Mouse (Mus musculus) neural tube, embryonic 11.5 days (tissue): ENCODE data around the gene Tle6. TPM values are rescaled to one million over a fixed set of nuclear protein-coding genes. Genes with fewer than 3 reads are reported as not detected.
A peak's percentile ranks its signal among the peaks of the same experiment; 100 is the strongest.

ENCODE experiments used
- ATAC-seq: fragments of 200-750 bp; cut with Nextera tagmentation; 2 replicates; pipeline ENCODE4 v1.8.0; 2017; ENCODE audit warnings: moderate number of reproducible peaks, mild to moderate bottlenecking, moderate TSS enrichment, moderate library complexity; ENCODE audit not compliant: insufficient read depth, low FRiP score, low TSS enrichment
- DNase-seq: peaks from one replicate; pipeline ENCODE4 v3.0.0-alpha.2; 2015; ENCODE audit warnings: low spot score
- H3K27ac ChIP-seq: fragments of 300-500 bp; sonication (generic); 2 replicates; pipeline ENCODE4 v1.5.1; 2014; ENCODE audit warnings: low read depth, mild to moderate bottlenecking, low read length
- H3K27me3 ChIP-seq: fragments of 300-500 bp; sonication (generic); 2 replicates; pipeline ENCODE4 v1.6.1; 2014; ENCODE audit warnings: mild to moderate bottlenecking, low read length, mixed read lengths; ENCODE audit not compliant: control insufficient read depth, insufficient read depth
- H3K36me3 ChIP-seq: fragments of 300-500 bp; sonication (generic); 2 replicates; pipeline ENCODE4 v1.6.1; 2014; ENCODE audit warnings: mild to moderate bottlenecking, low read length, moderate library complexity, mixed read lengths; ENCODE audit not compliant: control insufficient read depth, insufficient read depth
- H3K4me1 ChIP-seq: fragments of 300-500 bp; sonication (generic); 2 replicates; pipeline ENCODE4 v1.6.1; 2014; ENCODE audit warnings: low read length, mixed read lengths; ENCODE audit not compliant: control insufficient read depth, insufficient read depth
- H3K4me2 ChIP-seq: fragments of 300-500 bp; sonication (generic); 2 replicates; pipeline ENCODE4 v1.6.1; 2014; ENCODE audit warnings: low read depth, mild to moderate bottlenecking, moderate library complexity
- H3K4me3 ChIP-seq: fragments of 300-500 bp; sonication (generic); 2 replicates; pipeline ENCODE4 v1.5.1; 2014; ENCODE audit warnings: low read depth, low read length
- H3K9ac ChIP-seq: fragments of 300-500 bp; sonication (generic); 2 replicates; pipeline ENCODE4 v1.6.1; 2014; ENCODE audit warnings: mild to moderate bottlenecking, low read length
- H3K9me3 ChIP-seq: fragments of 300-500 bp; sonication (generic); 2 replicates; pipeline ENCODE4 v1.6.1; 2016; ENCODE audit warnings: low read length; ENCODE audit not compliant: control insufficient read depth
- WGBS: fragments of 180-500 bp; shearing (Covaris S2); extraction: QIAGEN DNeasy Blood & Tissue Kit; methylation state at CpG from one replicate; pipeline ENCODE4 v1.1.7; 2014; 5-methylcytosine and 5-hydroxymethylcytosine counted together
- polyA plus RNA-seq: library from polyadenylated mRNA; unstranded; fragments of >200 nt; fragmentation: Nextera tagmentation; extraction: Ambion mirVana; gene quantifications from 2 replicates; pipeline ENCODE4 v1.2.1, GENCODE M21; 2014

Tle6 gene
- polyA plus RNA-seq, 1 experiment from 2014 or later: 6.4 TPM

DNA sequence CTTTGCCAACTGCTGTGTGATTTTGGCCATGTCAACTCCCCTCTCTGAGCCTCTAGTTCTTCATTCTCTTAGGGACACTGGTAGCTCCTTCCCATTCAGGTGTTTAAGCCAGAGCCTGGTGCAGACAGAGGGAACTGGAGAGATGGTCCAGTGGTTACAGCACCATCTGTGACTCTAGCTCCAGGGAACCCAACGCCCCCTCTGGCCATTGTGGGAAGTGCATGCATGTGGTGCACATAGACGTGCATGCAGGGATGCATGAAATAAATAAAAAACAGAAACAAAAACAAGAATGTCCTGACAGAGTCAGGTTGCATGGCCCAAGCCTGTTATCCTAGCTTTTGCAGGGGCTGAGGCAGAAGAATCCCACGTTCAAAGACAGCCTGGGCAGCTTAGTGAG is 44.6 kb downstream of the Tle6 start:
- 69% methylated on average over 3 of the region's 3 CpGs for WGBS
- no peaks in the 10 kb centered on the region for H3K9me3 ChIP-seq
- no peaks in the 10 kb centered on the region for H3K27me3 ChIP-seq
- H3K4me2 ChIP-seq: no peak overlapping the region
- DNase-seq (no peak), ATAC-seq (no peak)
- no peak overlapping the region for H3K27ac ChIP-seq
- H3K4me1 ChIP-seq: peaks cover 10% of the 10 kb centered on the region
- no peaks in the 10 kb centered on the region for H3K36me3 ChIP-seq
- no peak overlapping the region for H3K9ac ChIP-seq
- H3K4me3 ChIP-seq: no peak overlapping the region

DNA sequence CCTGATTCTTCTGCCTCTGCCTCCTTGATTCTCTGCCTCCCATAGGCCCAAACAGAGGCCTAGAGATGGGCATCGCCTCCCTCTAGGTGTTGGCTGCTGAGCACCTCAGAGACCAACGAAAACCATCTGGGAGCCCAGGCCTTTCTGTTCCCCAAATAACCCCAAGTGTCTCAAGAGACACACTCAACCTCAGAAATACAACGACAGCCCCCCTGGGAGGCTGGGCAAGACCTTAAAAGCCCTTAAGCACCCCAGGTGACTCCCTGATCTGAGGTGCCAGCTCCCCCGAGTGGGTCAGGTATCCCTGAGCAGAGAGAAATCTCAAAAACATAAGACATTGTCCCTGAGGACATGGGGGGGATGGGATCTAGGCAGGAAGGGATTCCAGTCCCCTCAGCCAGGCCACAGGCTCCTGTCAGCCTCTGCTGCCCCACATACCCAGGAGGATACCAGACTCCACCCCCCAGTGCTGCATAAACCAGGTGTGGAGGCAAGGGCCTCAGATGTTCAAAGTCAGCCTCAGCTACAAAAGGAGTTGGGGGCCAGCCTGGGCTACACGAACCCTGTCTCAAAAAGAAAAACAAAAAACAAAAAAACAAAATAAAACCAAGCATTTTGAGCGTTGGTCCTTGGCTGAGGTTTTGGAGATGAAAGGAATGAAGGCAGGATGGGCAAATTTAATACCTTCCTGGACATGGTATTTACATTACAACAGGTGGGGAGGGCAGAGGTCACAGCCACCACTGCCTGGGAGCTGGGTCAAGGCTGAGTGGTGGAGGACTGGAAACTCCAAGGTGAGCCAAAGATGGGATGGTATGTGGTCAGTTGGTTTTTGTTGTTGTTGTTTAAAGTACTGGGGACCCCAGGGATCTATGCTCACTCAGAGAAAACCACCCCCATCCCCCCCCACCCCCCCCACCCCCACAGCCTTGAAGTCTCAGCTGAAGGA is 46.8 kb downstream of the Tle6 start:
- Histone ChIP-seq H3K9me3 (no peaks in the 10 kb centered on the region), H3K4me1 (0 out of 2 replicates have a peak, but pooled peaks cover 1% of the 10 kb centered on the region), H3K27ac (no peak overlapping the region), H3K9ac (no peak overlapping the region), H3K36me3 (no peaks in the 10 kb centered on the region), H3K27me3 (no peaks in the 10 kb centered on the region), H3K4me2 (no peak overlapping the region), H3K4me3 (no peak overlapping the region)
- no peak for ATAC-seq
- DNase-seq: no peak
- 80% methylated on average over 6 of the region's 6 CpGs for WGBS

DNA sequence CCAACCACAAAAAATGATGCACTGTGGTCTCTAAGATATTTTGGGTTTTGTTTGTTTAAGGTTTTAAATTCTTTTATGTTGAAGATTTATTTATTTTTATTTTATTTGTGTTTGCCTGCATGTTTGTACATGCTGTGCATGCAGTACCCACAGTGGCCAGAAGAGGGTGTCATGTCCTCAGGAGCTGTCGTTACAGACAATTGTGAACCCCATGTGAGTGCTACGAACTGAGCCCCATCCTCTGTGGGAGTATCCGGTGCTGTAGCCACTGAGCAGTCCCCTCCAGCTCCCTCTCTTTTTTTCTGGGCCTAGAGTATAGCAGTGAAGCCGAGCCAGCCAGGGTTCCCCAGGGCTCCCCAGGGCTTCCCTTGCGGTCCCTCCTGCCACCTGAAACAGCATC is 47.6 kb downstream of the Tle6 start:
- no peak for DNase-seq
- Histone ChIP-seq H3K9ac (no peak overlapping the region), H3K9me3 (no peaks in the 10 kb centered on the region), H3K4me3 (no peak overlapping the region), H3K36me3 (no peaks in the 10 kb centered on the region), H3K27ac (no peak overlapping the region), H3K4me1 (no peaks in the 10 kb centered on the region), H3K27me3 (no peaks in the 10 kb centered on the region), H3K4me2 (no peak overlapping the region)
- ATAC-seq: no peak
- 88% methylated on average over 5 of the region's 5 CpGs for WGBS

DNA sequence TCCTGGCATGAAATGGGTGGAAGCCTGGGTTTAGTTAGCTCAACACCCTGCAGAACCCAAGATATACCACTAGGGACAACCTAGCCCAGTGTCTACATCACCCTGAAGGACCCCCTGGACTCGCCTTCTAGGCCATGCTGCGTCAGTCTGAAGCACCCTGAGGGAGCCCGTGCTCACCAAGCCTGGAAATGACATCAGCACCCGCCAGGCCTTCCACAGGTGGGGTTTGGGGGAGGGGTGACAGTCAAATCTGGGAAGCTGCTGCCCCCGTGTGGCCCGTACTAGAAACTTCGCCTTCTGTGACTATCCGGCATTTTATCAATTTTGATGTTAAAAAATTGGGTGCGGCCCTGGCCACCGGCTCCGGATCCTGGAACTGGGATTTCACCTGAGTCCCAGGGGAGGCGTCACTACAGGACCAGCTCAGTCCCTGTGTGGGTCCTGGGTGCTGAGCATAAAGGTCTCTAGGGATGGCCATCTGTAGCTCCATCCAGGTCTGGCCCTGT is 49.2 kb downstream of the Tle6 start:
- H3K4me1 ChIP-seq: no peaks in the 10 kb centered on the region
- H3K36me3 ChIP-seq: no peaks in the 10 kb centered on the region
- H3K27me3 ChIP-seq: no peaks in the 10 kb centered on the region
- H3K4me2 ChIP-seq: no peak overlapping the region
- WGBS: 9% methylated on average over 12 of the region's 12 CpGs
- no peak overlapping the region for H3K9ac ChIP-seq
- DNase-seq (peak; percentile 80), ATAC-seq (no peak)
- no peaks in the 10 kb centered on the region for H3K9me3 ChIP-seq
- H3K27ac ChIP-seq: no peak overlapping the region
- no peak overlapping the region for H3K4me3 ChIP-seq

DNA sequence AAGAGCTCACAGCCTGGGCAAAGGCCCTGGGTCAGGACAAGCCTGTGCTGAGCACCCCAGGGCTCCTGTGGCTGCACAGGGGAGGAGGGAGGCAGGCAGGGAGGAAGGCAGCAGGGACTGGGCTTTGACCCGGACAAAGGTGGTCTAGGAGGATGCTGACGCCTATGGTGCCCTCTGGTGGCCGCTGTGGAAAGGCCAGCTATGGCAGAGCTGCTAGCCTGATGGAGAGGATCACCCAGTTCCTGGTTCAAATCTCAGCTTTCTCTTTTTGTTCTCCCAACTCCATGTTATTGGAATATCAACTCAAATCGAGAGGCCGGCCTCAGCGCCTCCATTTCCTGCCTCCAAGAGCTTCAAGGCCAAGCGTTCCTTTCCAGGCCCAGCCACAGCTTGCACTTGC is 50.6 kb downstream of the Tle6 start:
- no peak overlapping the region for H3K27ac ChIP-seq
- H3K27me3 ChIP-seq: no peaks in the 10 kb centered on the region
- no peak overlapping the region; the same call in 1 of the 2 replicates for H3K9ac ChIP-seq
- H3K9me3 ChIP-seq: no peaks in the 10 kb centered on the region
- no peaks in the 10 kb centered on the region for H3K36me3 ChIP-seq
- peak; percentile 76 for DNase-seq
- H3K4me3 ChIP-seq: no peak overlapping the region
- no peak overlapping the region for H3K4me2 ChIP-seq
- ATAC-seq: no peak
- 15% methylated on average over 7 of the region's 7 CpGs for WGBS
- no peaks in the 10 kb centered on the region for H3K4me1 ChIP-seq

DNA sequence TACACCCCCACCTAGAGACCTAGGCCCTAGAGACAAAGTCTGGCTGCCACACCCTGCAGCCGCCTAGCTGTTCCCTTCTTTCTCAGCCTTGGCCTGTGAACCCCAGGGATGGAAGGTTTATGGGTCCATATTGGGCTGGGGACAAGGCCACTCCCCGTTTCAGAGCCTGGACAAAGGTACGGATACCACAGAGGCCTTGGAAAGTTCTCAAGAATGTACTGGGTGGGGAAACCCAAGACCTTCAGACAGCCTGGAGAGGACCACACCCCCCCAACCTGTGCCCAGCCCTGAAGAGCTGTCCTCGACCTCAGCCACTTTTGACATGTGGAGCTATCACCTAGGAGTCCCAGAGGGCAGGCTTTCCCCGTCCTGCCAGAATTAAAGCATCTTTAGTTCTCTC is 51.9 kb downstream of the Tle6 start:
- H3K9ac ChIP-seq: no peak overlapping the region

DNA sequence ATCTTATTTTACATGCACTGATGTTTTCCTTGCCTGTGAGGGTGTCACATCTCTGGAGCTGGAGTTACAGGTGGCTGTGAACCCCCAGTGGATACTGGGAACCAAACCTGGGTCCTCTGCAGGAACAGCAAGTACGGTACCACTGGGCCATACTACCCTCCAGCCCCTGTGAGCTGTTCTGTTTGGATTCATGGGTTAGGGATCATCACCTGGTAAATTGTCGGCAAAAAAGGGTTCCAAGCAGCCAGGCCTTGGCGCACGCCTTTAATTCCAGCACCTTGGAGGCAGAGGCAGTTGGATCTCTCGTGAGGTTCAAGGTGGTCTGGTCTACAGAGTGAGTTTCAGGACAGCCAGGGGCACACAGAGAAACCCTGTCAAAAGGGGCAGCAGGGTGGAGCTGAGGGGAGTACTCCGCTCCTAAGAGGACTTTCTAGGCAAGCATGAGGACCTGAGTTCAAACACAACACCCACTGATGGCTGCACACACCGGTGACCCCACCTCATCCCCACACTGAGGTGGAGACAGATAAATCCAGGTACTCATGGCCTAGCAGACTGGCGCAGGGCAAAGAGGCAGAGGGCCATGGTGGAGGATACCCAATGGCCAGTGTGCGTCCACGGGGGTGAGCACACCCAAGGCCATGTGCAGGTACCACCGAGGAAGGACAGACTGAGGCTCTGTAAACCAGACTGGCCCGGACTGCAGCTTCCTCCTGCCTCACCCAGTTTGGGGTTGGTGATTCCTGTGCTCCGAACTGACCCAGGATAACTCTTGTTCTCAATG is 53.9 kb downstream of the Tle6 start:
- ATAC-seq (no peak), DNase-seq (no peak)
- H3K27ac ChIP-seq: no peak overlapping the region
- peaks cover 21% of the 10 kb centered on the region for H3K4me1 ChIP-seq
- no peak overlapping the region for H3K4me3 ChIP-seq
- H3K27me3 ChIP-seq: no peaks in the 10 kb centered on the region
- H3K9ac ChIP-seq: no peak overlapping the region
- no peaks in the 10 kb centered on the region for H3K36me3 ChIP-seq
- H3K4me2 ChIP-seq: no peak overlapping the region
- 92% methylated on average over 13 of the region's 13 CpGs for WGBS
- no peaks in the 10 kb centered on the region for H3K9me3 ChIP-seq

More for the DNA sequence above, 51.9 kb downstream of the Tle6 start:
- no peaks in the 10 kb centered on the region for H3K36me3 ChIP-seq
- 62% methylated on average over 5 of the region's 5 CpGs for WGBS
- no peak overlapping the region for H3K27ac ChIP-seq
- ATAC-seq (no peak), DNase-seq (no peak)
- H3K4me2 ChIP-seq: no peak overlapping the region
- no peaks in the 10 kb centered on the region for H3K9me3 ChIP-seq
- peaks cover 3% of the 10 kb centered on the region for H3K4me1 ChIP-seq
- no peak overlapping the region for H3K4me3 ChIP-seq
- H3K27me3 ChIP-seq: no peaks in the 10 kb centered on the region

DNA sequence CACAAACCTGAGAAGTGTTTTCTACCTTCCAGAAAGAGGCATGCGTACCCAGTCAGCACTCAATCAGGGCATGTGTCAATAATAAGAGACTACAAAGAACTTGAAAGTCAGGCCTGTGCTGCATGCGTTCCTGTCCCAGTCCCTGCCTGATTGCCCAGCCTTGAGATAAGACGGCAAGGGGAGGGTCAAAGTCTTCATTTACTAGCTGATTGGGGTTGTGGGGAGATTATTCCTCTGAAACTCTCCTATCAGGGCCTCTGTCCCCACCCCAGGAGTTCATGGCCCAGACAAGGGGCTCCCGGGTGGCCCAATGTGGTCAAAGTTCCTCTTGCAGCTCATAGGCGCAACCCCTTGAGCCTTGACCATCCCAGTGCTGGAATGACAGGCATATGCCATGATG is 54.5 kb downstream of the Tle6 start:
- H3K9me3 ChIP-seq: no peaks in the 10 kb centered on the region
- ATAC-seq (no peak), DNase-seq (no peak)
- no peak overlapping the region for H3K4me3 ChIP-seq
- H3K4me1 ChIP-seq: peaks cover 25% of the 10 kb centered on the region
- no peaks in the 10 kb centered on the region for H3K27me3 ChIP-seq
- no peaks in the 10 kb centered on the region for H3K36me3 ChIP-seq
- H3K4me2 ChIP-seq: no peak overlapping the region
- no peak overlapping the region for H3K27ac ChIP-seq
- 73% methylated on average over 5 of the region's 5 CpGs for WGBS
- H3K9ac ChIP-seq: no peak overlapping the region
